Mouse (Mus musculus) brain, embryonic 14.5 days (tissue): Measurements from ENCODE around the gene Endou.

Experiments
- CTCF ChIP-seq: fragments of 200-500 bp; IDR thresholded peaks from 2 replicates; pipeline ENCODE4 v1.5.1; 2012; ENCODE audit warnings: inconsistent platforms, mild to moderate bottlenecking, moderate library complexity, borderline replicate concordance; ENCODE audit not compliant: insufficient read depth, insufficient read length; ENCODE audit errors: extremely low read depth
- POLR2A ChIP-seq: fragments of 200-500 bp; IDR thresholded peaks from 2 replicates; pipeline ENCODE4 v1.6.1; 2012; ENCODE audit warnings: mild to moderate bottlenecking, inconsistent platforms, borderline replicate concordance; ENCODE audit not compliant: poor library complexity, insufficient read depth, insufficient read length, severe bottlenecking; ENCODE audit errors: extremely low read depth

- TF ChIP-seq CTCF (no peak), POLR2A (no peak)
These were observed 49.5 kb upstream of the Endou start for GRCm38 (mm10) chr15:97780611-97781031.
